In genomic region chr1:192882617-192883295, GRCm38 (mm10) we compare ENCODE assay signal across 17 mouse cellular contexts. TPM values are rescaled to one million over a fixed set of nuclear protein-coding genes. Genes with fewer than 3 reads are reported as not detected.
DNase-seq lines count a peak whose midpoint lies in the region; ATAC-seq and TF ChIP-seq lines count a peak whose summit lies in the region.
"Had no signal": no experiment of that assay in that cellular context is flagged by ENCODE, and none has a peak within 500 bp of the region (broad histone marks: within the 10 kb centered on the region; RNA-seq: fewer than 3 reads in every experiment).

No protein-coding gene starts in this region.

- no peaks in the 10 kb centered on the region for H3K36me3 ChIP-seq in intestine, postnatal 0 days (ENCODE audit: control insufficient read depth, insufficient read depth)
- no peaks in the 10 kb centered on the region for H3K36me3 ChIP-seq in intestine, embryonic 15.5 days
- H3K36me3 ChIP-seq in midbrain, postnatal 0 days (ENCODE audit: insufficient read depth, low read length): no peaks in the 10 kb centered on the region
- no peaks in the 10 kb centered on the region for H3K36me3 ChIP-seq in midbrain, embryonic 10.5 days
- no peaks in the 10 kb centered on the region for H3K36me3 ChIP-seq in stomach, postnatal 0 days (ENCODE audit: control insufficient read depth, insufficient read depth, low read length)
- H3K36me3 ChIP-seq: heart, embryonic 15.5 days; limb, embryonic 12.5 days had no signal

- H3K4me3 ChIP-seq in intestine, postnatal 0 days (ENCODE audit: low read depth, low read length): no peak overlapping the region
- H3K4me3 ChIP-seq in intestine, embryonic 15.5 days (replicated peaks): no peak overlapping the region
- no peak overlapping the region for H3K4me3 ChIP-seq in midbrain, postnatal 0 days (ENCODE audit: low read depth, low read length)
- H3K4me3 ChIP-seq in midbrain, embryonic 10.5 days: no peak overlapping the region
- H3K4me3 ChIP-seq in stomach, postnatal 0 days (ENCODE audit: low read depth, low read length): no peak overlapping the region
- H3K4me3 ChIP-seq: heart, embryonic 15.5 days; limb, embryonic 12.5 days had no signal

- 64% methylated on average over 2 of the region's 2 CpGs for WGBS in intestine, postnatal 0 days
- 61% methylated on average over 2 of the region's 2 CpGs for WGBS in intestine, embryonic 15.5 days
- 67% methylated on average over 2 of the region's 2 CpGs for WGBS in midbrain, postnatal 0 days
- WGBS in midbrain, embryonic 10.5 days: 89% methylated on average over 2 of the region's 2 CpGs
- WGBS in stomach, postnatal 0 days: 58% methylated on average over 2 of the region's 2 CpGs

- POLR2A ChIA-PET in Patski (lab: Charles Lee): no interaction called here

- H3K9me3 ChIP-seq in intestine, postnatal 0 days (ENCODE audit: control insufficient read depth): no peaks in the 10 kb centered on the region
- no peaks in the 10 kb centered on the region for H3K9me3 ChIP-seq in intestine, embryonic 15.5 days
- H3K9me3 ChIP-seq in midbrain, postnatal 0 days (ENCODE audit: low read length): no peaks in the 10 kb centered on the region
- no peaks in the 10 kb centered on the region for H3K9me3 ChIP-seq in midbrain, embryonic 10.5 days (replicated peaks)
- no peaks in the 10 kb centered on the region for H3K9me3 ChIP-seq in stomach, postnatal 0 days (ENCODE audit: control insufficient read depth, low read length)
- H3K9me3 ChIP-seq: heart, embryonic 15.5 days; limb, embryonic 12.5 days had no signal

- no peak for TF ChIP-seq EP300 in stomach, postnatal 0 days (optimal IDR thresholded peaks at IDR 0.05)

- no peaks in the 10 kb centered on the region for H3K27me3 ChIP-seq in intestine, postnatal 0 days (replicated peaks; ENCODE audit: control insufficient read depth, insufficient read depth, low read length)
- no peaks in the 10 kb centered on the region for H3K27me3 ChIP-seq in intestine, embryonic 15.5 days (replicated peaks)
- H3K27me3 ChIP-seq in midbrain, postnatal 0 days (ENCODE audit: insufficient read depth, low read length): no peaks in the 10 kb centered on the region
- H3K27me3 ChIP-seq in midbrain, embryonic 10.5 days (ENCODE audit: low read depth, poor library complexity, severe bottlenecking): no peaks in the 10 kb centered on the region
- no peaks in the 10 kb centered on the region for H3K27me3 ChIP-seq in Patski
- H3K27me3 ChIP-seq in stomach, postnatal 0 days (ENCODE audit: control insufficient read depth, insufficient read depth, low read length): no peaks in the 10 kb centered on the region
- H3K27me3 ChIP-seq: CH12.LX; heart, embryonic 15.5 days; limb, embryonic 12.5 days had no signal

- TF ChIP-seq CTCF in intestine, postnatal 0 days (IDR thresholded peaks at IDR 0.05; ENCODE audit: low read depth): peak; percentile 63
- peak; percentile 37 for TF ChIP-seq CTCF in midbrain, postnatal 0 days (IDR thresholded peaks at IDR 0.05)
- peak; percentile 37 for TF ChIP-seq CTCF in Patski (IDR thresholded peaks at IDR 0.05)
- TF ChIP-seq CTCF in stomach, postnatal 0 days (IDR thresholded peaks at IDR 0.05; ENCODE audit: low read depth): peak; percentile 62

- DNase-seq in midbrain, postnatal 0 days (ENCODE audit: low spot score): peak; percentile 21
- no peak for DNase-seq in midbrain, embryonic 10.5 days (ENCODE audit: low spot score)
- DNase-seq in Patski (ENCODE audit: low read depth, low spot score) (no peak), adipocyte (ENCODE audit: low spot score) (no peak)
- DNase-seq in stomach, postnatal 0 days (ENCODE audit: low spot score): no peak
- DNase-seq: adrenal gland, postnatal 14 days; cerebellum, adult 8-10 months; embryo, embryonic 11 days; lung, adult 2 months; thymus, postnatal 25 days had no signal

- no peak overlapping the region for H3K27ac ChIP-seq in intestine, postnatal 0 days (ENCODE audit: low read depth, low read length)
- no peak overlapping the region for H3K27ac ChIP-seq in intestine, embryonic 15.5 days
- no peak overlapping the region for H3K27ac ChIP-seq in midbrain, postnatal 0 days (ENCODE audit: low read depth, low read length)
- no peak overlapping the region for H3K27ac ChIP-seq in midbrain, embryonic 10.5 days (replicated peaks)
- H3K27ac ChIP-seq in stomach, postnatal 0 days (replicated peaks): no peak overlapping the region
- H3K27ac ChIP-seq: heart, embryonic 15.5 days; hindbrain, embryonic 14.5 days; limb, embryonic 12.5 days had no signal

- no peaks in the 10 kb centered on the region for H3K4me1 ChIP-seq in intestine, postnatal 0 days (replicated peaks; ENCODE audit: control insufficient read depth, insufficient read depth, low read length)
- H3K4me1 ChIP-seq in intestine, embryonic 15.5 days (replicated peaks): no peaks in the 10 kb centered on the region
- no peaks in the 10 kb centered on the region for H3K4me1 ChIP-seq in midbrain, postnatal 0 days (ENCODE audit: insufficient read depth, low read length)
- H3K4me1 ChIP-seq in midbrain, embryonic 10.5 days: peaks cover 6% of the 10 kb centered on the region
- no peaks in the 10 kb centered on the region for H3K4me1 ChIP-seq in stomach, postnatal 0 days (replicated peaks; ENCODE audit: control insufficient read depth, insufficient read depth)
- H3K4me1 ChIP-seq: heart, embryonic 15.5 days had no signal

- CTCF ChIA-PET in Patski (lab: Charles Lee): no interaction called here

- no peak overlapping the region for H3K9ac ChIP-seq in intestine, postnatal 0 days (ENCODE audit: low read depth, low read length)
- no peak overlapping the region for H3K9ac ChIP-seq in intestine, embryonic 15.5 days
- no peak overlapping the region for H3K9ac ChIP-seq in midbrain, postnatal 0 days (replicated peaks; ENCODE audit: low read length, poor library complexity, severe bottlenecking)
- H3K9ac ChIP-seq in stomach, postnatal 0 days (ENCODE audit: low read length): no peak overlapping the region
- H3K9ac ChIP-seq: heart, embryonic 15.5 days; hindbrain, embryonic 14.5 days; limb, embryonic 12.5 days had no signal

- no peak for ATAC-seq in intestine, postnatal 0 days
- ATAC-seq in intestine, embryonic 15.5 days: no peak
- no peak for ATAC-seq in midbrain, postnatal 0 days (ENCODE audit: low FRiP score)
- no peak for ATAC-seq in Patski
- ATAC-seq in stomach, postnatal 0 days (ENCODE audit: low FRiP score, low TSS enrichment): no peak

- in situ Hi-C loops in Patski (cut with MboI; ENCODE audit: low pct_unique_long_range_greater_than_20kb): no loop called here

- H3K4me2 ChIP-seq in intestine, postnatal 0 days (replicated peaks; ENCODE audit: low read depth): no peak overlapping the region
- H3K4me2 ChIP-seq in intestine, embryonic 15.5 days (replicated peaks): no peak overlapping the region
- no peak overlapping the region for H3K4me2 ChIP-seq in midbrain, postnatal 0 days (ENCODE audit: low read depth, low read length, poor library complexity, severe bottlenecking)
- no peak overlapping the region for H3K4me2 ChIP-seq in stomach, postnatal 0 days (replicated peaks; ENCODE audit: low read depth)
- H3K4me2 ChIP-seq: heart, embryonic 15.5 days; hindbrain, embryonic 14.5 days; limb, embryonic 12.5 days had no signal

RNA-seq across cellular contexts. Expression of gene Sertad4, which starts 27.2 kb away (rescaled TPM):
- 3.4 and 3.5 TPM in 2 replicates for polyA plus RNA-seq in intestine, postnatal 0 days (2015; fragmentation: Nextera tagmentation; extraction: Ambion mirVana)
- polyA plus RNA-seq in intestine, embryonic 15.5 days (2015; fragmentation: Nextera tagmentation; extraction: Ambion mirVana): 12.8 and 14.2 TPM in 2 replicates
- total RNA-seq in midbrain, postnatal 0 days (2014; rRNA removed): 9.2 and 10.9 TPM in 2 replicates
- 18.6 and 19.8 TPM in 2 replicates for polyA plus RNA-seq in midbrain, postnatal 0 days (2015; fragmentation: Nextera tagmentation; extraction: Ambion mirVana)
- 8.3 and 11.4 TPM in 2 replicates for polyA plus RNA-seq in midbrain, embryonic 10.5 days (2016; fragmentation: Nextera tagmentation; extraction: Ambion mirVana)
- 16.1 TPM for polyA plus RNA-seq in Patski (2021)
- 5.7 and 6.6 TPM in 2 replicates for polyA plus RNA-seq in stomach, postnatal 0 days (2015; fragmentation: Nextera tagmentation; extraction: Ambion mirVana)
- total RNA-seq: CH12.LX; megakaryocyte, adult 5-6 weeks had no signal
